Mouse (Mus musculus) cerebellum, postnatal 14 days (tissue): Measurements from ENCODE around the gene Pfn3.
A peak's percentile ranks its signal among the peaks of the same experiment; 100 is the strongest.
"Not testable (repeated sequence)": the region's sequence is repeated elsewhere in the genome, so short reads cannot be mapped to it uniquely, and the experiment has no call there.

Experiments
- DNase-seq, 2 experiments: peaks; one replicate each; pipeline ENCODE4 v3.0.0; 2021; ENCODE audit warnings: mixed read lengths in 2 of 2

Gene Pfn3

GRCm38 (mm10) chr13:55414743-55415380 is at the start of gene Pfn3:
Gene Pfn3, minus strand, starts transcription at chr13:55415232.
- DNase-seq: peak; percentile 47 to 62

GRCm38 (mm10) chr13:55464027-55464884 is 49.2 kb upstream of the Pfn3 start, which contains the start of gene Prr7:
Gene Prr7, plus strand, starts transcription at chr13:55464267.
- DNase-seq: peak; percentile 75 to 77

- DNase-seq: no peak
Measured at GRCm38 (mm10) chr13:55463399-55464026, 48.5 kb upstream of the Pfn3 start.

GRCm38 (mm10) chr13:55462965-55463364 is 47.9 kb upstream of the Pfn3 start:
- no peak for DNase-seq

GRCm38 (mm10) chr13:55451785-55452549 is 36.9 kb upstream of the Pfn3 start:
- peak in 1 of 2 experiments; percentile 59 for DNase-seq

GRCm38 (mm10) chr13:55451296-55451695 is 36.3 kb upstream of the Pfn3 start:
- peak in 1 of 2 experiments; percentile 22 for DNase-seq

GRCm38 (mm10) chr13:55450511-55450980 is 35.5 kb upstream of the Pfn3 start:
- DNase-seq: peak; percentile 63 to 67

GRCm38 (mm10) chr13:55449679-55450441 is 34.8 kb upstream of the Pfn3 start:
- DNase-seq: no peak

GRCm38 (mm10) chr13:55449205-55449604 is 34.2 kb upstream of the Pfn3 start:
- DNase-seq: no peak

- no peak for DNase-seq
Measured at GRCm38 (mm10) chr13:55448131-55448530, 33.1 kb upstream of the Pfn3 start.

- no peak for DNase-seq
Measured at GRCm38 (mm10) chr13:55447543-55447943, 32.5 kb upstream of the Pfn3 start.

- no peak for DNase-seq
Measured at GRCm38 (mm10) chr13:55446483-55447105, 31.6 kb upstream of the Pfn3 start.

GRCm38 (mm10) chr13:55445361-55446091 is 30.5 kb upstream of the Pfn3 start:
- no peak for DNase-seq

- DNase-seq: peak; percentile 99
Measured at GRCm38 (mm10) chr13:55444937-55445315, 29.9 kb upstream of the Pfn3 start, which contains the start of gene Grk6. Gene Grk6, plus strand, starts transcription at chr13:55445072.

- peak in 1 of 2 experiments; percentile 67 for DNase-seq
Measured at GRCm38 (mm10) chr13:55444286-55444936, 29.4 kb upstream of the Pfn3 start.

GRCm38 (mm10) chr13:55443799-55444285 is 28.8 kb upstream of the Pfn3 start:
- DNase-seq: no peak

GRCm38 (mm10) chr13:55437111-55437629 is 22.1 kb upstream of the Pfn3 start:
- not testable (repeated sequence) for DNase-seq

GRCm38 (mm10) chr13:55431889-55432685 is 17.1 kb upstream of the Pfn3 start:
- no peak for DNase-seq

GRCm38 (mm10) chr13:55430566-55430965 is 15.5 kb upstream of the Pfn3 start:
- no peak for DNase-seq
